Mouse (Mus musculus) neural tube, embryonic 11.5 days (tissue): ENCODE measurements around the gene Tbc1d14. TPM values are rescaled to one million over a fixed set of nuclear protein-coding genes. Genes with fewer than 3 reads are reported as not detected.

ENCODE experiments used
- ATAC-seq: fragments of 200-750 bp; cut with Nextera tagmentation; 2 replicates; pipeline ENCODE4 v1.8.0; 2017; ENCODE audit warnings: moderate number of reproducible peaks, mild to moderate bottlenecking, moderate TSS enrichment, moderate library complexity; ENCODE audit not compliant: insufficient read depth, low FRiP score, low TSS enrichment
- DNase-seq: peaks from one replicate; pipeline ENCODE4 v3.0.0-alpha.2; 2015; ENCODE audit warnings: low spot score
- H3K27ac ChIP-seq: fragments of 300-500 bp; sonication (generic); 2 replicates; pipeline ENCODE4 v1.5.1; 2014; ENCODE audit warnings: low read depth, mild to moderate bottlenecking, low read length
- H3K27me3 ChIP-seq: fragments of 300-500 bp; sonication (generic); 2 replicates; pipeline ENCODE4 v1.6.1; 2014; ENCODE audit warnings: mild to moderate bottlenecking, low read length, mixed read lengths; ENCODE audit not compliant: control insufficient read depth, insufficient read depth
- H3K36me3 ChIP-seq: fragments of 300-500 bp; sonication (generic); 2 replicates; pipeline ENCODE4 v1.6.1; 2014; ENCODE audit warnings: mild to moderate bottlenecking, low read length, moderate library complexity, mixed read lengths; ENCODE audit not compliant: control insufficient read depth, insufficient read depth
- H3K4me1 ChIP-seq: fragments of 300-500 bp; sonication (generic); 2 replicates; pipeline ENCODE4 v1.6.1; 2014; ENCODE audit warnings: low read length, mixed read lengths; ENCODE audit not compliant: control insufficient read depth, insufficient read depth
- H3K4me2 ChIP-seq: fragments of 300-500 bp; sonication (generic); 2 replicates; pipeline ENCODE4 v1.6.1; 2014; ENCODE audit warnings: low read depth, mild to moderate bottlenecking, moderate library complexity
- H3K4me3 ChIP-seq: fragments of 300-500 bp; sonication (generic); 2 replicates; pipeline ENCODE4 v1.5.1; 2014; ENCODE audit warnings: low read depth, low read length
- H3K9ac ChIP-seq: fragments of 300-500 bp; sonication (generic); 2 replicates; pipeline ENCODE4 v1.6.1; 2014; ENCODE audit warnings: mild to moderate bottlenecking, low read length
- H3K9me3 ChIP-seq: fragments of 300-500 bp; sonication (generic); 2 replicates; pipeline ENCODE4 v1.6.1; 2016; ENCODE audit warnings: low read length; ENCODE audit not compliant: control insufficient read depth
- WGBS: fragments of 180-500 bp; shearing (Covaris S2); extraction: QIAGEN DNeasy Blood & Tissue Kit; methylation state at CpG from one replicate; pipeline ENCODE4 v1.1.7; 2014; 5-methylcytosine and 5-hydroxymethylcytosine counted together
- polyA plus RNA-seq: library from polyadenylated mRNA; unstranded; fragments of >200 nt; fragmentation: Nextera tagmentation; extraction: Ambion mirVana; gene quantifications from 2 replicates; pipeline ENCODE4 v1.2.1, GENCODE M21; 2014

Gene Tbc1d14
- polyA plus RNA-seq, 1 experiment from 2014 or later, result 47.8 TPM

GRCm38 (mm10) chr5:36535438-36536176, 57.5 kb downstream of the Tbc1d14 start:
- Histone ChIP-seq H3K4me1 (no peaks in the 10 kb centered on the region), H3K4me2 (no peak overlapping the region), H3K27me3 (no peaks in the 10 kb centered on the region), H3K9me3 (no peaks in the 10 kb centered on the region), H3K4me3 (no peak overlapping the region), H3K36me3 (no peaks in the 10 kb centered on the region), H3K27ac (no peak overlapping the region), H3K9ac (no peak overlapping the region)
- DNase-seq (no peak), ATAC-seq (no peak)
- WGBS, result 91% methylated on average over 6 of the region's 6 CpGs

- Histone ChIP-seq H3K9ac (no peak overlapping the region), H3K36me3 (no peaks in the 10 kb centered on the region), H3K27ac (no peak overlapping the region), H3K4me3 (no peak overlapping the region), H3K9me3 (no peaks in the 10 kb centered on the region), H3K4me2 (no peak overlapping the region), H3K4me1 (peaks cover 4% of the 10 kb centered on the region; the same call in 1 of the 2 replicates), H3K27me3 (no peaks in the 10 kb centered on the region)
- DNase-seq (no peak), ATAC-seq (no peak)
- WGBS, result 87% methylated on average over 6 of the region's 6 CpGs
These were observed 58.5 kb downstream of the Tbc1d14 start for GRCm38 (mm10) chr5:36534455-36535030.

- Histone ChIP-seq H3K27ac (no peak overlapping the region), H3K9ac (peak overlapping the region; percentile 86), H3K9me3 (no peaks in the 10 kb centered on the region), H3K4me1 (peaks cover 12% of the 10 kb centered on the region; the same call in 1 of the 2 replicates), H3K36me3 (no peaks in the 10 kb centered on the region), H3K27me3 (no peaks in the 10 kb centered on the region), H3K4me2 (peak overlapping the region; percentile 69), H3K4me3 (peak overlapping the region; percentile 76)
- under 1% methylated on average over 28 of the region's 28 CpGs for WGBS
- DNase-seq (peak; percentile 92), ATAC-seq (peak; percentile 97)
These were observed 62.8 kb downstream of the Tbc1d14 start for GRCm38 (mm10) chr5:36530129-36530751.

- H3K27me3 ChIP-seq, result no peaks in the 10 kb centered on the region
- H3K4me1 ChIP-seq, result peaks cover 12% of the 10 kb centered on the region; the same call in 1 of the 2 replicates
- no peak for DNase-seq
- peak overlapping the region; percentile 69 for H3K4me2 ChIP-seq
- no peak for ATAC-seq
- H3K9ac ChIP-seq, result peak overlapping the region; percentile 86
- H3K27ac ChIP-seq, result no peak overlapping the region
- H3K9me3 ChIP-seq, result no peaks in the 10 kb centered on the region
- no peaks in the 10 kb centered on the region for H3K36me3 ChIP-seq
- H3K4me3 ChIP-seq, result peak overlapping the region; percentile 76
- WGBS, result 10% methylated on average over 5 of the region's 5 CpGs
These were observed 63.4 kb downstream of the Tbc1d14 start for GRCm38 (mm10) chr5:36529698-36530097.

GRCm38 (mm10) chr5:36526921-36527320, 66.2 kb downstream of the Tbc1d14 start:
- Histone ChIP-seq H3K27me3 (no peaks in the 10 kb centered on the region), H3K4me3 (no peak overlapping the region), H3K9ac (no peak overlapping the region), H3K27ac (no peak overlapping the region), H3K9me3 (no peaks in the 10 kb centered on the region), H3K4me2 (no peak overlapping the region), H3K4me1 (peaks cover 12% of the 10 kb centered on the region; the same call in 1 of the 2 replicates), H3K36me3 (no peaks in the 10 kb centered on the region)
- DNase-seq (no peak), ATAC-seq (no peak)
- 87% methylated on average over 2 of the region's 2 CpGs for WGBS

- ATAC-seq (no peak), DNase-seq (no peak)
- Histone ChIP-seq H3K36me3 (no peaks in the 10 kb centered on the region), H3K9ac (no peak overlapping the region), H3K27ac (no peak overlapping the region), H3K4me2 (no peak overlapping the region), H3K4me3 (no peak overlapping the region), H3K4me1 (peaks cover 12% of the 10 kb centered on the region; the same call in 1 of the 2 replicates), H3K27me3 (no peaks in the 10 kb centered on the region), H3K9me3 (no peaks in the 10 kb centered on the region)
- WGBS, result 85% methylated on average over 5 of the region's 5 CpGs
These were observed 66.8 kb downstream of the Tbc1d14 start for GRCm38 (mm10) chr5:36526274-36526673.

- no peaks in the 10 kb centered on the region for H3K27me3 ChIP-seq
- no peaks in the 10 kb centered on the region for H3K36me3 ChIP-seq
- WGBS, result 82% methylated on average over 2 of the region's 2 CpGs
- H3K4me3 ChIP-seq, result no peak overlapping the region
- ATAC-seq, result no peak
- H3K4me1 ChIP-seq, result peaks cover 12% of the 10 kb centered on the region; the same call in 1 of the 2 replicates
- H3K9me3 ChIP-seq, result no peaks in the 10 kb centered on the region
- no peak for DNase-seq
- no peak overlapping the region for H3K9ac ChIP-seq
- no peak overlapping the region for H3K27ac ChIP-seq
- no peak overlapping the region for H3K4me2 ChIP-seq
These were observed 67.9 kb downstream of the Tbc1d14 start for GRCm38 (mm10) chr5:36525216-36525615.

- no peaks in the 10 kb centered on the region for H3K27me3 ChIP-seq
- DNase-seq, result no peak
- 91% methylated on average over 5 of the region's 5 CpGs for WGBS
- H3K9ac ChIP-seq, result no peak overlapping the region
- H3K4me2 ChIP-seq, result no peak overlapping the region
- no peak overlapping the region for H3K4me3 ChIP-seq
- peaks cover 2% of the 10 kb centered on the region; the same call in 1 of the 2 replicates for H3K4me1 ChIP-seq
- ATAC-seq, result no peak
- H3K9me3 ChIP-seq, result no peaks in the 10 kb centered on the region
- H3K27ac ChIP-seq, result no peak overlapping the region
- H3K36me3 ChIP-seq, result no peaks in the 10 kb centered on the region
These were observed 69.8 kb downstream of the Tbc1d14 start for GRCm38 (mm10) chr5:36523219-36523703.
